Mouse (Mus musculus): ENCODE measurements around the gene Insr. TPM values are rescaled to one million over a fixed set of nuclear protein-coding genes. Genes with fewer than 3 reads are reported as not detected.
"Not testable (repeated sequence)": the region's sequence is repeated elsewhere in the genome, so short reads cannot be mapped to it uniquely, and the experiment has no call there.

The Insr gene
- total and polyA plus RNA-seq, 2 experiments from 2014 or later = 51.4 to 125 TPM

GRCm38 (mm10) chr8:3208729-3209128 is 70.7 kb downstream of the Insr start:
- Histone ChIP-seq H3K4me3 (ENCODE audit: low read depth, low read length) (no peak overlapping the region), H3K27me3 (ENCODE audit: control insufficient read depth, insufficient read depth, low read length) (no peaks in the 10 kb centered on the region), H3K36me3 (replicated peaks; ENCODE audit: control insufficient read depth, insufficient read depth, low read length) (peaks cover 44% of the 10 kb centered on the region), H3K9me3 (replicated peaks; ENCODE audit: control insufficient read depth, low read length) (no peaks in the 10 kb centered on the region), H3K4me1 (ENCODE audit: control insufficient read depth, insufficient read depth) (no peaks in the 10 kb centered on the region), H3K27ac (ENCODE audit: low read depth) (no peak overlapping the region), H3K9ac (replicated peaks; ENCODE audit: low read depth, low read length) (no peak overlapping the region), H3K4me2 (ENCODE audit: low read depth, low read length) (no peak overlapping the region)
- no peak for DNase-seq (ENCODE audit: low spot score)
- TF ChIP-seq EP300 (IDR thresholded peaks at IDR 0.05; ENCODE audit: low read depth) (no peak), CTCF (IDR thresholded peaks at IDR 0.05; ENCODE audit: low read depth) (no peak)
- ATAC-seq (ENCODE audit: insufficient read depth, low read depth) = no peak

GRCm38 (mm10) chr8:3204758-3205443 is 74.5 kb downstream of the Insr start:
- H3K9me3 ChIP-seq (replicated peaks; ENCODE audit: control insufficient read depth, low read length) = no peaks in the 10 kb centered on the region
- WGBS = 86% methylated on average over 3 of the region's 3 CpGs
- H3K36me3 ChIP-seq (replicated peaks; ENCODE audit: control insufficient read depth, insufficient read depth, low read length) = peaks cover 68% of the 10 kb centered on the region

DNA sequence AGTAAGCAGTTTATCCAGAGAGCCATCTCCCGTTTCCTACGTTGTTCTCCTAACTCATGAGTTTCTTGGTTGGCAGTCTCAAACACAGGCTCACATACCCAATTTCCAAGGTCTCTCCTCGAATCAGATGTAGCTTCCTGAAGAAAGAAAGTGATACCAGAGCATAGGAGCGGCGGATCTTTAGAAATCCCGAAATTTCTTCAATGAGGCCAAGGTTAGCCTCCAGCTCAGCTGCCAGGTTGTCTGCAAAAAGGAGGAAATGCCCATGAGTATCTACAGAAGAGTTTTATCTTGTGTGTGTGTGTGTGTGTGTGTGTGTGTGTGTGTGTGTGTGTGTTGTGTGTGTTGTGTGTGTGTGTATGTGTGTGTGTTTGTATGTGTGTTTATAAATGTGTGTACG is 76.6 kb downstream of the Insr start:
- Histone ChIP-seq H3K4me3 (ENCODE audit: low read depth, low read length) (no peak overlapping the region), H3K4me2 (ENCODE audit: low read depth, low read length) (no peak overlapping the region), H3K4me1 (ENCODE audit: control insufficient read depth, insufficient read depth) (no peaks in the 10 kb centered on the region), H3K9me3 (replicated peaks; ENCODE audit: control insufficient read depth, low read length) (no peaks in the 10 kb centered on the region), H3K27ac (ENCODE audit: low read depth) (no peak overlapping the region), H3K27me3 (ENCODE audit: control insufficient read depth, insufficient read depth, low read length) (no peaks in the 10 kb centered on the region), H3K9ac (replicated peaks; ENCODE audit: low read depth, low read length) (no peak overlapping the region), H3K36me3 (replicated peaks; ENCODE audit: control insufficient read depth, insufficient read depth, low read length) (peaks cover 71% of the 10 kb centered on the region)
- TF ChIP-seq EP300 (IDR thresholded peaks at IDR 0.05; ENCODE audit: low read depth) (no peak), CTCF (IDR thresholded peaks at IDR 0.05; ENCODE audit: low read depth) (no peak)
- no peak for ATAC-seq (ENCODE audit: insufficient read depth, low read depth)
- WGBS = 90% methylated on average over 7 of the region's 7 CpGs
- DNase-seq (ENCODE audit: low spot score) = no peak

More at GRCm38 (mm10) chr8:3204758-3205443, 74.5 kb downstream of the Insr start:
- ATAC-seq (ENCODE audit: insufficient read depth, low read depth) (no peak), DNase-seq (ENCODE audit: low spot score) (no peak)
- Histone ChIP-seq H3K4me3 (ENCODE audit: low read depth, low read length) (no peak overlapping the region), H3K27me3 (ENCODE audit: control insufficient read depth, insufficient read depth, low read length) (no peaks in the 10 kb centered on the region), H3K9ac (replicated peaks; ENCODE audit: low read depth, low read length) (no peak overlapping the region), H3K4me2 (ENCODE audit: low read depth, low read length) (no peak overlapping the region), H3K27ac (ENCODE audit: low read depth) (no peak overlapping the region), H3K4me1 (ENCODE audit: control insufficient read depth, insufficient read depth) (no peaks in the 10 kb centered on the region)
- TF ChIP-seq CTCF (IDR thresholded peaks at IDR 0.05; ENCODE audit: low read depth) (no peak), EP300 (IDR thresholded peaks at IDR 0.05; ENCODE audit: low read depth) (no peak)

DNA sequence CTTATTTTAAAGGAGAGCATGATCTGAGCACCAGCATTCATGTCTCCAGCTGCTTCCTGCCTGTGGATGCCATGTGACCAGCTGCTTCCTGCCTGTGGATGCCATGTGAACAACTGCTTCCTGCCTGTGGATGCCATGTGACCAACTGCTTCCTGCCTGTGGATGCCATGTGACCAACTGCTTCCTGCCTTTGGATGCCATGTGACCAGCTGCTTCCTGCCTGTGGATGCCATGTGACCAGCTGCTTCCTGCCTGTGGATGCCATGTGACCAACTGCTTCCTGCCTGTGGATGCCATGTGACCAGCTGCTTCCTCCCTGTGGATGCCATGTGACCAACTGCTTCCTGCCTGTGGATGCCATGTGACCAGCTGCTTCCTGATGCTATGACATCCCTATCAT is 85.1 kb downstream of the Insr start:
- DNase-seq (ENCODE audit: low spot score); ATAC-seq (ENCODE audit: insufficient read depth, low read depth); H3K27ac ChIP-seq (ENCODE audit: low read depth); H3K4me1 ChIP-seq (ENCODE audit: control insufficient read depth, insufficient read depth); H3K4me3 ChIP-seq (ENCODE audit: low read depth, low read length); H3K4me2 ChIP-seq (ENCODE audit: low read depth, low read length); H3K27me3 ChIP-seq (ENCODE audit: control insufficient read depth, insufficient read depth, low read length); H3K9ac ChIP-seq (replicated peaks; ENCODE audit: low read depth, low read length); H3K9me3 ChIP-seq (replicated peaks; ENCODE audit: control insufficient read depth, low read length): not testable (repeated sequence)
- H3K36me3 ChIP-seq (replicated peaks; ENCODE audit: control insufficient read depth, insufficient read depth, low read length) = peaks cover 82% of the 10 kb centered on the region

DNA sequence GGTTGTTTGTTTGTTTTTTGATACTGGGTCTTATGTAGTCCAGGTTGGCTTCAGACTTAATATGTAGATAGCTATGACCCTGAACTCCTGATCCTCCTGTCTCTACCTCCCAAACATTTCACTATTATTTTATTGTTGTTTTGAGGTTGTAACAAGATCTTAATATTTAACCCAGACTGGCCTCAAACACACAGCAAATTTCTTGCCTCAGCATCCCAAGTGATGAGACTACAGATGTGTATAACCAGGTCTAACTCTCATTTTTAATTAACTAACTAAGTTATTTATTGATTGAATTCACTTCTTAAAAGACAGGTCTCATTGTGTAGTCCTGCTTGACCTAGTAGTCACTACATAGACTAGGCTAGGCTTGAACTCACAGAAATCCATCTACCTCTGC is 88.4 kb downstream of the Insr start:
- H3K27me3 ChIP-seq (ENCODE audit: control insufficient read depth, insufficient read depth, low read length) = no peaks in the 10 kb centered on the region
- H3K9me3 ChIP-seq (replicated peaks; ENCODE audit: control insufficient read depth, low read length) = 0 out of 2 replicates have a peak, but pooled peaks cover 8% of the 10 kb centered on the region
- DNase-seq (ENCODE audit: low spot score) (no peak), ATAC-seq (ENCODE audit: insufficient read depth, low read depth) (no peak)
- H3K9ac ChIP-seq (replicated peaks; ENCODE audit: low read depth, low read length) = no peak overlapping the region
- peaks cover 75% of the 10 kb centered on the region for H3K36me3 ChIP-seq (replicated peaks; ENCODE audit: control insufficient read depth, insufficient read depth, low read length)
- no peak for TF ChIP-seq CTCF (IDR thresholded peaks at IDR 0.05; ENCODE audit: low read depth)
- H3K27ac ChIP-seq (ENCODE audit: low read depth) = no peak overlapping the region
- no peak overlapping the region for H3K4me3 ChIP-seq (ENCODE audit: low read depth, low read length)
- no peak overlapping the region for H3K4me2 ChIP-seq (ENCODE audit: low read depth, low read length)
- H3K4me1 ChIP-seq (ENCODE audit: control insufficient read depth, insufficient read depth) = peaks cover 13% of the 10 kb centered on the region

DNA sequence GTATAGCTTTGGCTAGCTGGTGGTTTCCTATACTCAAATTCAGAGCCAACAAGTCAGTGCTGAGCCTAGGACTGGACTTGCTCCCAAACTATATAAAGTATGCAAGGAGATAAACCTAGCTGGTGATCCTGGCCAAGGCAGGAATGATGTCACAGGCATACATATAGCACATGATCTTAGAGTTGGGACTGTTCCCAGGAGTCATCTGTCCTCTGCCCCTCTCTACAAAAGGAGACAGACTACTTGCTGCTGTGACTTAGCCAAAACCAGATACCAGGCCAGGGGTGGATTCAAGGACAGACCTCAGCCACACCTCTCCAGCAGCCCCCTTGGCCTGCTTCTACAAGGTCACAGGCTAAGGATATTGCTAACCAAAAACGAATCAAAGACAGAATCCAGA is 92.0 kb downstream of the Insr start:
- no peak overlapping the region for H3K4me2 ChIP-seq (ENCODE audit: low read depth, low read length)
- H3K36me3 ChIP-seq (replicated peaks; ENCODE audit: control insufficient read depth, insufficient read depth, low read length) = peaks cover 68% of the 10 kb centered on the region
- no peak overlapping the region for H3K9ac ChIP-seq (replicated peaks; ENCODE audit: low read depth, low read length)
- peaks cover 13% of the 10 kb centered on the region for H3K4me1 ChIP-seq (ENCODE audit: control insufficient read depth, insufficient read depth)
- no peaks in the 10 kb centered on the region for H3K27me3 ChIP-seq (ENCODE audit: control insufficient read depth, insufficient read depth, low read length)
- peak; percentile 97 for TF ChIP-seq EP300 (IDR thresholded peaks at IDR 0.05; ENCODE audit: low read depth)
- TF ChIP-seq CTCF (IDR thresholded peaks at IDR 0.05; ENCODE audit: low read depth) = no peak
- ATAC-seq (ENCODE audit: insufficient read depth, low read depth) (peak; percentile 98), DNase-seq (ENCODE audit: low spot score) (peak; percentile 96)
- no peak overlapping the region for H3K4me3 ChIP-seq (ENCODE audit: low read depth, low read length)
- no peaks in the 10 kb centered on the region for H3K9me3 ChIP-seq (replicated peaks; ENCODE audit: control insufficient read depth, low read length)
- 24% methylated on average over 1 of the region's 1 CpGs for WGBS
- peak overlapping the region; percentile 96 for H3K27ac ChIP-seq (ENCODE audit: low read depth)
